Mouse (Mus musculus): ENCODE measurements around the gene 6030468B19Rik.

GRCm38 (mm10) chr11:117854241-117854640 is 56.8 kb downstream of the 6030468B19Rik start:
- TF ChIP-seq EP300 (IDR thresholded peaks at IDR 0.05; ENCODE audit: low read depth), result no peak
- TF ChIP-seq CTCF (IDR thresholded peaks at IDR 0.05; ENCODE audit: low read depth), result no peak

All from liver, embryonic 14.5 days (tissue).